Mouse (Mus musculus) stomach, embryonic 16.5 days (tissue): ENCODE data around the gene Creb3l1. TPM values are rescaled to one million over a fixed set of nuclear protein-coding genes. Genes with fewer than 3 reads are reported as not detected.

Experiments
- ATAC-seq: fragments of 200-750 bp; cut with Nextera tagmentation; 2 replicates; pipeline ENCODE4 v1.8.0; 2017; ENCODE audit warnings: moderate number of reproducible peaks, moderate TSS enrichment; ENCODE audit not compliant: insufficient read depth, low FRiP score
- H3K27ac ChIP-seq: fragments of 300-500 bp; sonication (generic); 2 replicates; pipeline ENCODE4 v1.5.1; 2014; ENCODE audit warnings: low read length
- H3K27me3 ChIP-seq: fragments of 300-500 bp; sonication (generic); 2 replicates; pipeline ENCODE4 v1.6.1; 2014; ENCODE audit warnings: low read length, control low read depth, mixed read lengths; ENCODE audit not compliant: control insufficient read depth, insufficient read depth
- H3K36me3 ChIP-seq: fragments of 300-500 bp; sonication (generic); 2 replicates; pipeline ENCODE4 v1.6.1; 2014; ENCODE audit warnings: low read length; ENCODE audit not compliant: control insufficient read depth, insufficient read depth
- H3K4me1 ChIP-seq: fragments of 300-500 bp; sonication (generic); 2 replicates; pipeline ENCODE4 v1.6.1; 2014; ENCODE audit warnings: low read length, control low read depth, mixed read lengths; ENCODE audit not compliant: control insufficient read depth, insufficient read depth
- H3K4me2 ChIP-seq: fragments of 300-500 bp; sonication (generic); 2 replicates; pipeline ENCODE4 v1.6.1; 2014; ENCODE audit warnings: low read depth, low read length, mixed read lengths
- H3K4me3 ChIP-seq: fragments of 300-500 bp; sonication (generic); replicated peaks from 2 replicates; pipeline ENCODE4 v1.5.1; 2014; ENCODE audit warnings: mild to moderate bottlenecking, low read length
- H3K9ac ChIP-seq: fragments of 300-500 bp; sonication (generic); 2 replicates; pipeline ENCODE4 v1.6.1; 2014; ENCODE audit warnings: low read length
- H3K9me3 ChIP-seq: fragments of 300-500 bp; sonication (generic); replicated peaks from 2 replicates; pipeline ENCODE4 v1.6.1; 2016; ENCODE audit warnings: low read length, control low read depth; ENCODE audit not compliant: control insufficient read depth
- whole genome bisulfite sequencing: fragments of 180-500 bp; shearing (Covaris S2); extraction: QIAGEN DNeasy Blood & Tissue Kit; methylation state at CpG from one replicate; pipeline ENCODE4 v1.1.7; 2014; 5-methylcytosine and 5-hydroxymethylcytosine counted together
- polyA plus RNA-seq: library from polyadenylated mRNA; unstranded; fragments of >200 nt; fragmentation: Nextera tagmentation; extraction: Ambion mirVana; gene quantifications from 2 replicates; pipeline ENCODE4 v1.2.1, GENCODE M21; 2015

Creb3l1 gene
- polyA plus RNA-seq, 1 experiment from 2014 or later: 21.7 TPM

DNA sequence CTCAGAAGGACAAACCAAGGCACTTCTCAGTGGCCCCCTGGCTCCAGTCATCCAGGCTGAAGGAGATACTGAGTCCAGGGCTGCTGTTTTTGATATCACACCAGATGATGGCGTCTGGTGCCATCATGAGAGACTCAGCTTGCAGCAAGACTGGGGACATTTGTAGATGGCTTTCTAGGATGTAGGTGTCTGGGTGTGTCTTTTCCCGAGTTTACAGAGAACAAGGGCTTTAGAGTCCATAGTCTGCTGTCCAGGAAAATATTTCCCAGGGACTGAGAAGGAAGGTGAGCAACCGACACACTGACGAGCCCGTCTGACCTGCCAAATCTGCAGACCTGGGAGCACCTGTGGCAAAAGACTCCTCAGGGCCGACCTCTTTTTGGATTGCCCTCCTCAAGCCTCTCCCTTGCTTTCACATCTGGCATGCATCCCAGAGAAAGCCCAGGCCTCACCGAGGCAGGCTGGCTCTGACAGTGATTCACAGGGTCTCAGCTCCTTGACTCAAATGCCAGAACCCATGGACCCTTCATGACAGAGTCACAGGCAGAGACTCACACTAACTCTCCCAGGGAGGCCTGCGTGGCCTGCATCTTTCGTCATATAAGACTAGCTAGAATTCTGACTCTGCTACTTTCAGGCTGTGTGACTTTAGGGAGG is 23.9 kb upstream of the Creb3l1 start:
- H3K9ac ChIP-seq: no peak overlapping the region
- no peaks in the 10 kb centered on the region for H3K9me3 ChIP-seq
- whole genome bisulfite sequencing: 69% methylated on average over 9 of the region's 9 CpGs
- H3K4me1 ChIP-seq: 0 out of 2 replicates have a peak, but pooled peaks cover 8% of the 10 kb centered on the region
- H3K4me3 ChIP-seq: no peak overlapping the region
- H3K36me3 ChIP-seq: no peaks in the 10 kb centered on the region
- H3K27ac ChIP-seq: no peak overlapping the region
- no peak for ATAC-seq
- H3K27me3 ChIP-seq: no peaks in the 10 kb centered on the region
- no peak overlapping the region for H3K4me2 ChIP-seq

DNA sequence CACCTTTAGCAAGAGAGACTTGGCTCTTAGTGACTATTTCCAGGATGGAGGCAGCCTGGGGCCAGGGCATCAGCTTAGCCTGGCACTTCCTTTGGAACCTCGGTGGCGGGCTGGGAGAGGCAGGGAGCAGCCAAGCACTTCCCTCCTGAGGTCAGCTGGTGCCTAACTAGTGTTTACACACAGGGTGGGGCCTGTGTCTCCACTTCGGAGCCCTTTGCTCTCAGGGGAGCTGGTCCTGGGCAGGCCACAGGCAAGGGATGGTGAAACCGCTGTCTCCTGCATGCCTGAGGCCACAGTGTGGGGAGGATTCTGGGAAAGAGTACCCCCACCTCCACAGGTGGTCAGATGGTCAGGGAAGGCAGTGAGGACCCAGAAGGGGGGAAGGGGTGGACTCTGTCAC is 23.3 kb upstream of the Creb3l1 start:
- H3K4me2 ChIP-seq: no peak overlapping the region
- H3K27ac ChIP-seq: no peak overlapping the region
- ATAC-seq: peak; percentile 81
- no peaks in the 10 kb centered on the region for H3K27me3 ChIP-seq
- no peak overlapping the region for H3K9ac ChIP-seq
- no peaks in the 10 kb centered on the region for H3K36me3 ChIP-seq
- WGBS: 22% methylated on average over 4 of the region's 4 CpGs
- 0 out of 2 replicates have a peak, but pooled peaks cover 8% of the 10 kb centered on the region for H3K4me1 ChIP-seq
- no peak overlapping the region for H3K4me3 ChIP-seq
- H3K9me3 ChIP-seq: no peaks in the 10 kb centered on the region

DNA sequence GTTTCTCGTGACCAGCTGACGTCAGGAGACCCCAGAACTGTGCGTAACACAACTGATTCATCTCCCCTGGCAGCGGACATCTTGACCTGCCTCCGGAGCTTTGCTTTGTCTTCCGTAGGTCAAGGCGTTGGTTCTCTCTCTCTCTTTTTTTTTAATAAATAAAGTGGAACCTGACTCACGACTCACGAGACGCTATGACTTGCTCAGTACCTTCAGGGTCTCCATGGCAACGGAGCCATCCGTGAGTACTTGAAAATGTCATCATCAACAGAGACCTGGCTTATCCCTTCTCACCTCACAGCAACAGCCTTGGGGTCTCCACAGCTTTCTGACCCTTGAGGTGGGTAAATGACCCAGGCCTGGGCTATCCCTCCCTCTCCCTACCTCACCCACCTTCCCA is 19.0 kb upstream of the Creb3l1 start:
- Histone ChIP-seq H3K36me3 (no peaks in the 10 kb centered on the region), H3K4me3 (no peak overlapping the region), H3K4me1 (0 out of 2 replicates have a peak, but pooled peaks cover 8% of the 10 kb centered on the region), H3K27ac (no peak overlapping the region), H3K9me3 (no peaks in the 10 kb centered on the region), H3K9ac (no peak overlapping the region), H3K4me2 (no peak overlapping the region), H3K27me3 (no peaks in the 10 kb centered on the region)
- 80% methylated on average over 12 of the region's 12 CpGs for whole genome bisulfite sequencing
- no peak for ATAC-seq

DNA sequence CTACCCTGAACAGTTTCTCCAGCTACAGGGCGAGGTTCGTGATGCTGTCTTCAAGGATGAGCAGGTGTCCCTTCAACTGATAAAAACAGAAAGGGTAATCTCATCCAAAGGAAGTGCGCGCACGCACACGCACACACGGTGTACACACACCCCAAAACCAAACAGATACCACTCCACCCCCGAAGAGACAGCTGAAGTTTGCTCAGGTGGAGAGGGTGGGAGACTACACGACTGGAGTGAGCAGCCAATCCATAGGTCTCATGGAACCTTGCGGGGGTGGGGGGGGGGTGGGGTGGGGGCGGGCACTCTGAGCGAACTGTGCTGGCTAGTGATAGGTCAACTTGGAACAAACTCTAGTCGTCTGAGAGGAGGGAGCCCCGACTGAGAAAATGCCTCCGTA is 17.2 kb upstream of the Creb3l1 start:
- H3K4me3 ChIP-seq: no peak overlapping the region
- ATAC-seq: peak; percentile 43; the same call in 1 of the 2 replicates
- H3K27ac ChIP-seq: no peak overlapping the region
- no peak overlapping the region for H3K4me2 ChIP-seq
- no peak overlapping the region for H3K9ac ChIP-seq
- H3K27me3 ChIP-seq: no peaks in the 10 kb centered on the region
- H3K36me3 ChIP-seq: no peaks in the 10 kb centered on the region
- no peaks in the 10 kb centered on the region for H3K4me1 ChIP-seq
- no peaks in the 10 kb centered on the region for H3K9me3 ChIP-seq
- 58% methylated on average over 15 of the region's 15 CpGs for WGBS

DNA sequence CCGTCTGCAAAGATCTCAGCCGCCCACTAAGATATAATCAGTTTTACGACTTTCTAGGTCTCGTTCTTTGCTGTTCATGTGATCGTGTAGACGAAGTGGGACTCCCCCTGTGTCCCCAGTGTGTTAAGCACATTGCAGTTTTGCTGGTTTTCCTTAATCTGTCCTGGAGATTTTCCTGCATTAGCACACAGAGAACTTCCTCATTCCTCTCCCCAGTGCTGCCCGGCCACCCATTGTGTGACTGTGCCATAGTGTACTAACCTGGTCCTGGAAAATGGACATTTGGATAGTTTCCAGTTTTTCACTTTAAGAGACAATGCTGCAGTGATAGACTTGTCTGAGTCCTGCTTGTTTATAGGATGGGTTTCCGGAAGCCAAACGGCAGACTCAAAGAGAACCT is 10.0 kb upstream of the Creb3l1 start:
- peak overlapping the region; percentile 53; the same call in 1 of the 2 replicates for H3K27ac ChIP-seq
- H3K4me3 ChIP-seq: no peak overlapping the region
- H3K9me3 ChIP-seq: no peaks in the 10 kb centered on the region
- no peak overlapping the region for H3K4me2 ChIP-seq
- no peaks in the 10 kb centered on the region for H3K27me3 ChIP-seq
- peak; percentile 63; the same call in 1 of the 2 replicates for ATAC-seq
- H3K36me3 ChIP-seq: no peaks in the 10 kb centered on the region
- H3K9ac ChIP-seq: no peak overlapping the region
- H3K4me1 ChIP-seq: no peaks in the 10 kb centered on the region
- WGBS: 52% methylated on average over 9 of the region's 9 CpGs

DNA sequence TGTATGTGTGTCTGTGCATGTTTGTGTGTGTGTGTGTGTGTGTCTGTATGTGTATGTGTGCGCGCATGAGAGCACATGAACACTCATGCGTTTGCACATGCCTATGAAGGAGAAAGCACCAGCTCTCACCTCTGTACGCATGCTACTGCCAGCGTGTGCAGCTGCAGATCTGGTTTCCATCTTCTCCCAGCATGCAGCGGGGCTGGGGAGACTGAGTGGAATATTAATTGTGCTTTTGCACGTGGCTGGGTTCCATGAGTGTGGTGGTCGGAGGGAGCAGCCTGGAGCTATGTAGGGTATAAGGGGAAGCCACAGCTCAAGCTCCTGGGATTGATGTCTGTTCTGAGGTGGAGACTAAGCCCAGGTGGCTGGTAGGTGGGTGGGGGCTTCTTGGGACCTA is 6.3 kb upstream of the Creb3l1 start:
- peaks cover 3% of the 10 kb centered on the region; the same call in 1 of the 2 replicates for H3K4me1 ChIP-seq
- H3K27ac ChIP-seq: no peak overlapping the region; the same call in 1 of the 2 replicates
- no peak overlapping the region for H3K4me3 ChIP-seq
- no peaks in the 10 kb centered on the region for H3K36me3 ChIP-seq
- WGBS: 75% methylated on average over 8 of the region's 8 CpGs
- H3K27me3 ChIP-seq: no peaks in the 10 kb centered on the region
- no peak overlapping the region for H3K4me2 ChIP-seq
- H3K9me3 ChIP-seq: no peaks in the 10 kb centered on the region
- no peak overlapping the region for H3K9ac ChIP-seq
- no peak for ATAC-seq

DNA sequence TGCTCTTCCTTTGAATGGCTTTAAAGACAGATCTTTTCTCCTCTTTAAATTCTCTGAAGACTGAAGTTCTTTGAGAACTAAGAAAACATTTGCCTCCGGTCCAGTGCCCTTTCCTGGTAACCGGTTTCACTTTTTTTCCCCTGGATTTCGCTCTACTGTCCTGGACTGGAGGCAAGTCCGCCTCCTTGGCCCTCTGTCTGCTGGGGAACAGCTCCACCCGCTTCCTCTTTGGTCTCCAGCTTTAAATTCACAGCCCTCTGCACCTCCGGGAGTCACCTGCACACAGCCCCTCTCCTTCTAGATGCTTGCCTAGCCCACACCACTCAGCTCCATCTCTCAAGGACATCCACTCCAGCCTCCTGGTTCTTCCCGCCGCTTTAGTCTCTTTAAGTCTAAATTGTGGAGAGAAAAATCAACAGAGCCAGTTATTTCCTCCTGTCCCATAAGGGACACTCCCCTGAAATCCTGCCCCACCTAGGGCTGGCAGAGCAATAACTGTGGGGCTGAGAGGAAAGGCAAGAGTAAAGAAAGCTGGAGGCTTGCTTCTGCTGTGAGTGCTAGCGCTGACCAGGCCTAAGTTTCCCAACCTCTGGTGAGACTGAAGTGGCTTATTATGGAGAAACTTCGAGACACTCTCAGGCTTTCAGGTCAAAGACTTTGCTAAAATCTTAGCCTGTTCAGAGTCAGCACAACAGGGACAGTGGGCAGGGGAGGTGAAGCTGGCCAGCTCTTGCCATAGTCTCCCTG is 5.3 kb upstream of the Creb3l1 start:
- WGBS: 59% methylated on average over 10 of the region's 10 CpGs
- H3K9me3 ChIP-seq: no peaks in the 10 kb centered on the region
- H3K27ac ChIP-seq: peak overlapping the region; percentile 60
- peak overlapping the region; percentile 6; the same call in 1 of the 2 replicates for H3K4me2 ChIP-seq
- no peaks in the 10 kb centered on the region for H3K27me3 ChIP-seq
- H3K36me3 ChIP-seq: no peaks in the 10 kb centered on the region
- no peak for ATAC-seq
- no peak overlapping the region for H3K9ac ChIP-seq
- H3K4me1 ChIP-seq: peaks cover 3% of the 10 kb centered on the region; the same call in 1 of the 2 replicates
- H3K4me3 ChIP-seq: no peak overlapping the region

DNA sequence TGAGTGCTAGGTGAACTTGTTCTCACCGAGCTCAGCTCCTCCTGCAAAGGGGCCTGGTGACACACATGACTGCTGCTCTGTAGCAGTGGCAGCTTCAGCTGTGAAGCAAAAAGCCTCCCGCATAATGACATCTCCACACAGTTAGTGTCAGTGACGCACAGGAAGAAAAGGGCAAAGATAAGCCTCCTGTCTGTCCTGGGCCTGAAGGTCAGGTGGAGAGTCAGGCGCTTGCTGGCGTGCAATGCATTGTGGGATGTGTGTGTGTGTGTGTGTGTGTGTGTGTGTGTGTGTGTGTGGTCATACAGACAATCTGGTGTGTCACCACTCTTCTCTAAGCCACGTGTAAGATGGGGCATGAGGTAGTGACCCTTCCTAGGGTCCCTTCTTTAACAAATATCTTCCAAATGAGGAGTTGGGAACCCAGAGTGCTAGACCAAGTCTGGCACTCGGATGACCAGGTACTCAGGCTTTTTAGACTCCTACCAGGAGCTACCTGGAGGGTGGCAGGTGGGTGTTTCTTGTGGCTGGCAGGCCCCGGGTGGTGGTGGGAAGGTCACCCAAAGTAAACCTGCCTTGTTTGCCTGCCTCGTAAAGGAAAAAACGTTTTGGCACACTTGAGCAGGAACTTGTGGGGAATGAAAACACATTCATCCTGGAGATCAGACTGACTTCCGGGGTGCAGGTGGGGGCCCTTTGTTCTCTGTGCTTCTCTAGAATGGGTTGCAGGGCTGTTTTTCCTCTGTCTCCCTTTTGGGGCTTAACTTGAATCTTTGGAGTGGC is 3.7 kb upstream of the Creb3l1 start:
- H3K27ac ChIP-seq: peak overlapping the region; percentile 32
- H3K9ac ChIP-seq: no peak overlapping the region
- no peak for ATAC-seq
- H3K9me3 ChIP-seq: no peaks in the 10 kb centered on the region
- no peaks in the 10 kb centered on the region for H3K27me3 ChIP-seq
- H3K4me3 ChIP-seq: no peak overlapping the region
- no peaks in the 10 kb centered on the region for H3K36me3 ChIP-seq
- WGBS: 54% methylated on average over 11 of the region's 11 CpGs
- no peak overlapping the region for H3K4me2 ChIP-seq
- H3K4me1 ChIP-seq: peaks cover 3% of the 10 kb centered on the region; the same call in 1 of the 2 replicates

DNA sequence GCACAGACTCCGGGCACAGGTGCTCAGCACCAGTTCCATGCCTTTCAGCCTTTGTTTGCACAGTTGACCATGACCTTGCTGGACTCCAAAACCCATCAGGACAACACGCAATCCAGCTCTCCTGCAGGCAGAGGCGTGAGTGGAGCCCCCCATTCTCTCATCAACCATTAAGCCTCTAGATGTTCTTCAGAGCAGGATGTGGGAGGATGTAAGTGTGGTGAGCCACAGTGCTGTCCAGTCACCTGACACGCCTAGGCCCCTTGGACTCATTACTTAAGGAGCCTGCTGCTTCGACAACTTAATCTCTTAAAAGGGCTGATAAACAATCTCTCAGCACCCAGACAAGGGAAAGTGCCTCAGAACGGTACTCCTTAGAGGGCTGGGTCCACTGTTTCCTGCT is 1.7 kb upstream of the Creb3l1 start:
- no peaks in the 10 kb centered on the region for H3K9me3 ChIP-seq
- H3K9ac ChIP-seq: no peak overlapping the region
- ATAC-seq: no peak
- no peaks in the 10 kb centered on the region for H3K36me3 ChIP-seq
- 49% methylated on average over 6 of the region's 6 CpGs for WGBS
- H3K4me1 ChIP-seq: peaks cover 15% of the 10 kb centered on the region
- H3K4me2 ChIP-seq: no peak overlapping the region
- H3K27me3 ChIP-seq: no peaks in the 10 kb centered on the region
- H3K27ac ChIP-seq: peak overlapping the region; percentile 16; the same call in 1 of the 2 replicates
- no peak overlapping the region for H3K4me3 ChIP-seq
